Mouse (Mus musculus) ES-E14 (cell line): ENCODE data around the gene Ddx17.

Experiments
- CHD2 ChIP-seq: IDR thresholded peaks from 2 replicates; pipeline ENCODE4 v1.6.1; 2014; ENCODE audit warnings: mild to moderate bottlenecking, low read depth, low read length, inconsistent platforms
- HCFC1 ChIP-seq: IDR thresholded peaks from 2 replicates; pipeline ENCODE4 v1.6.1; 2012; ENCODE audit warnings: low read length, inconsistent platforms, borderline replicate concordance; ENCODE audit not compliant: insufficient read depth
- MAFK ChIP-seq: IDR thresholded peaks from 2 replicates; pipeline ENCODE4 v1.6.1; 2014; ENCODE audit warnings: mild to moderate bottlenecking, low read depth, low read length, inconsistent platforms; ENCODE audit not compliant: insufficient read depth
- ZC3H11A ChIP-seq: IDR thresholded peaks from 2 replicates; pipeline ENCODE4 v1.6.1; 2012; ENCODE audit warnings: low read depth, mild to moderate bottlenecking, inconsistent platforms, low read length, borderline replicate concordance

GRCm38 (mm10) chr15:79533796-79534195 lies 12.7 kb downstream of the Ddx17 start:
- no peak for TF ChIP-seq ZC3H11A
- TF ChIP-seq CHD2 = no peak
- TF ChIP-seq HCFC1 = no peak
- no peak for TF ChIP-seq MAFK
